Mouse (Mus musculus) ES-Bruce4 (cell line): ENCODE data around the gene Brsk1.

Experiments
- CTCF ChIP-seq: IDR thresholded peaks from one replicate; pipeline ENCODE4 v1.8.1; 2011; ENCODE audit warnings: low read depth, low read length
- EP300 ChIP-seq: IDR thresholded peaks from 2 replicates; pipeline ENCODE4 v1.6.1; 2011; ENCODE audit warnings: low read depth, low read length; ENCODE audit not compliant: insufficient read depth
- POLR2A ChIP-seq: IDR thresholded peaks from one replicate; pipeline ENCODE4 v1.8.1; 2011; ENCODE audit warnings: low read length; ENCODE audit not compliant: insufficient read depth

GRCm38 (mm10) chr7:4752821-4753570 is 62.6 kb downstream of the Brsk1 start, which contains the start of gene Cox6b2:
- TF ChIP-seq POLR2A: peak; percentile 99
- TF ChIP-seq CTCF: no peak
- no peak for TF ChIP-seq EP300
